Mouse (Mus musculus) midbrain, embryonic 14.5 days (tissue): Measurements from ENCODE around the gene Ahrr. TPM values are rescaled to one million over a fixed set of nuclear protein-coding genes. Genes with fewer than 3 reads are reported as not detected.
A peak's percentile ranks its signal among the peaks of the same experiment; 100 is the strongest.

ENCODE experiments used
- ATAC-seq: fragments of 200-750 bp; cut with Nextera tagmentation; 2 replicates; pipeline ENCODE4 v1.8.0; 2017; ENCODE audit warnings: moderate number of reproducible peaks, moderate library complexity; ENCODE audit not compliant: low FRiP score, low TSS enrichment
- DNase-seq: peaks from one replicate; pipeline ENCODE4 v3.0.0-alpha.2; 2015
- H3K27ac ChIP-seq: fragments of 300-500 bp; sonication (generic); replicated peaks from 2 replicates; pipeline ENCODE4 v1.5.1; 2014; ENCODE audit warnings: mild to moderate bottlenecking, low read depth, low read length, moderate library complexity
- H3K27me3 ChIP-seq: fragments of 300-500 bp; sonication (generic); 2 replicates; pipeline ENCODE4 v1.6.1; 2014; ENCODE audit warnings: low read length, control low read depth, mixed read lengths; ENCODE audit not compliant: control insufficient read depth, insufficient read depth
- H3K36me3 ChIP-seq: fragments of 300-500 bp; sonication (generic); 2 replicates; pipeline ENCODE4 v1.6.1; 2014; ENCODE audit warnings: low read length, control low read depth; ENCODE audit not compliant: control insufficient read depth, insufficient read depth
- H3K4me1 ChIP-seq: fragments of 300-500 bp; sonication (generic); 2 replicates; pipeline ENCODE4 v1.6.1; 2014; ENCODE audit warnings: mild to moderate bottlenecking, antibody characterized with exemption, low read length, control low read depth; ENCODE audit not compliant: control insufficient read depth, insufficient read depth
- H3K4me2 ChIP-seq: fragments of 300-500 bp; sonication (generic); 2 replicates; pipeline ENCODE4 v1.6.1; 2014; ENCODE audit warnings: mild to moderate bottlenecking, low read length, moderate library complexity
- H3K4me3 ChIP-seq: fragments of 300-500 bp; sonication (generic); replicated peaks from 2 replicates; pipeline ENCODE4 v1.5.1; 2014; ENCODE audit warnings: low read depth, low read length
- H3K9ac ChIP-seq: fragments of 300-500 bp; sonication (generic); replicated peaks from 2 replicates; pipeline ENCODE4 v1.6.1; 2014; ENCODE audit warnings: mild to moderate bottlenecking, low read length, moderate library complexity
- H3K9me3 ChIP-seq: fragments of 300-500 bp; sonication (generic); 2 replicates; pipeline ENCODE4 v1.6.1; 2016; ENCODE audit warnings: low read length, control low read depth, mixed read lengths; ENCODE audit not compliant: control insufficient read depth
- WGBS: fragments of 180-500 bp; shearing (Covaris S2); extraction: QIAGEN DNeasy Blood & Tissue Kit; methylation state at CpG from one replicate; pipeline ENCODE4 v1.1.7; 2014; 5-methylcytosine and 5-hydroxymethylcytosine counted together
- polyA plus RNA-seq: library from polyadenylated mRNA; unstranded; fragments of >200 nt; fragmentation: Nextera tagmentation; extraction: Ambion mirVana; gene quantifications from 2 replicates; pipeline ENCODE4 v1.2.1, GENCODE M21; 2014

Ahrr gene
- polyA plus RNA-seq, 1 experiment from 2014 or later, result 1.5 TPM

DNA sequence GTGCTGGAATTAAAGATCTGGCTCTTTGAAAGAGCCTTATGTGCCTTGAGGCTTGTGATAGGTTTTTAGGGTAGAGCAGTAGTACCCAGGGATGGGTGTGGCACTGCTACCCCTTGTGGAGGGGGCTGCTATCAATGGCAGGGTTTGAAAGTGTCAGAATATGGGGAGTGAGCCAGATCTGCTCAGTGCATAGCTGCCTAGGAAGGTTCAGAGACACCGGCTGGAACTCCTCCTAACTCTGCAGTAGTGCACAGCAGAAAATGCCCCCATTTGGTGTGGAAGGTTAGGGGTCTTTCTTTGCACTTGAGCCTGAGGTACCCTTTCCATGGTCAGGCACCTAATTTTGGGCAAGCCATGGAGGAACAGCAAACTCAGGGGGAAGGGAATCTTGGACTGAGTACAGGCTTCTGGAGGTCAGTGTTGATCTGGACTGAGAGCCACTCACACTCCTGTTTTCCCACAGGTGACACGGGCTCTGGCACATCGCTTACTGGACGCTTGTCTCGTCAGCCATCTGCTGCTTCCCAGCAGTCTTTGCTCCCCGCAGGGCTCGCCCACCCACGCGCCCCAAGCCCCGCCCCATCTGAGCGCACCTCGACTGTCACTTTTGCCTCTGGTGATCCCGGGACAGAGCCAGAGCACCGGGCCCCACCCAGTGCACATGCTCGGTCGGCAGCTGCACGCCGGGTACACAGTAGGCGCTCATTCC, 125.6 kb downstream of the Ahrr start:
- DNase-seq (peak; percentile 71), ATAC-seq (peak; percentile 72)
- Histone ChIP-seq H3K4me1 (no peaks in the 10 kb centered on the region), H3K4me3 (peak overlapping the region; percentile 41), H3K27me3 (no peaks in the 10 kb centered on the region), H3K4me2 (peak overlapping the region; percentile 70), H3K36me3 (peaks cover 21% of the 10 kb centered on the region), H3K9me3 (no peaks in the 10 kb centered on the region), H3K27ac (no peak overlapping the region), H3K9ac (peak overlapping the region; percentile 57)
- WGBS, result 5% methylated on average over 19 of the region's 19 CpGs

Other genes starting within 250 kb of the Ahrr start
- 6.3 and 13.3 TPM in 2 replicates for gene Cep72, start 230.0 kb downstream of the Ahrr start, polyA plus RNA-seq
- 0.17 and 0.36 TPM in 2 replicates for gene Slc9a3, start 170.9 kb downstream of the Ahrr start, polyA plus RNA-seq
- gene Exoc3, start 83.6 kb downstream of the Ahrr start, polyA plus RNA-seq, result 125 and 145 TPM in 2 replicates
- gene Pdcd6, start 25.2 kb upstream of the Ahrr start, polyA plus RNA-seq, result 126 and 131 TPM in 2 replicates
- gene Sdha, start 57.9 kb upstream of the Ahrr start, polyA plus RNA-seq, result 153 and 196 TPM in 2 replicates
- gene Ccdc127, start 58.0 kb upstream of the Ahrr start, polyA plus RNA-seq, result 41.7 and 46.2 TPM in 2 replicates
- gene Lrrc14b, start 71.7 kb upstream of the Ahrr start, polyA plus RNA-seq, result not detected in 2 replicates
- gene Zfp72, start 98.5 kb upstream of the Ahrr start, polyA plus RNA-seq, result 7.3 and 9.3 TPM in 2 replicates
- gene Ftl1-ps1, start 107.4 kb upstream of the Ahrr start, polyA plus RNA-seq, result 95.1 and 98.2 TPM in 2 replicates
- 14.3 and 15.2 TPM in 2 replicates for gene Zfp825, start 201.7 kb upstream of the Ahrr start, polyA plus RNA-seq